Mouse (Mus musculus): ENCODE measurements around the gene Pitpnm1.
"Not testable (repeated sequence)": the region's sequence is repeated elsewhere in the genome, so short reads cannot be mapped to it uniquely, and the experiment has no call there.

The Pitpnm1 gene

GRCm38 (mm10) chr19:4099837-4100717, at the start of gene Pitpnm1:
Gene Pitpnm1, plus strand, starts transcription at chr19:4099998.
- DNase-seq, result peak; percentile 61 to 73

GRCm38 (mm10) chr19:4051016-4051415, 48.8 kb upstream of the Pitpnm1 start:
- no peak for DNase-seq

- DNase-seq, result peak; percentile 86 to 92
These were observed 47.9 kb upstream of the Pitpnm1 start for GRCm38 (mm10) chr19:4051741-4052515.

GRCm38 (mm10) chr19:4052516-4053030, 47.2 kb upstream of the Pitpnm1 start:
- no peak for DNase-seq

GRCm38 (mm10) chr19:4054613-4055012, 45.2 kb upstream of the Pitpnm1 start:
- DNase-seq, result no peak

GRCm38 (mm10) chr19:4055216-4055946, 44.4 kb upstream of the Pitpnm1 start:
- peak; percentile 68 to 75 for DNase-seq

GRCm38 (mm10) chr19:4055947-4056693, 43.7 kb upstream of the Pitpnm1 start:
- no peak for DNase-seq

GRCm38 (mm10) chr19:4056727-4057126, 43.1 kb upstream of the Pitpnm1 start:
- DNase-seq, result no peak

GRCm38 (mm10) chr19:4057389-4057788, 42.4 kb upstream of the Pitpnm1 start:
- DNase-seq, result no peak

GRCm38 (mm10) chr19:4057962-4058361, 41.8 kb upstream of the Pitpnm1 start:
- DNase-seq, result no peak

GRCm38 (mm10) chr19:4058581-4058980, 41.2 kb upstream of the Pitpnm1 start:
- no peak for DNase-seq

- no peak for DNase-seq
These were observed 40.6 kb upstream of the Pitpnm1 start, which contains the start of gene Gstp3 for GRCm38 (mm10) chr19:4059069-4059740. Gene Gstp3, minus strand, starts transcription at chr19:4059569.

- DNase-seq, result not testable (repeated sequence)
These were observed 39.5 kb upstream of the Pitpnm1 start for GRCm38 (mm10) chr19:4060044-4060898.

GRCm38 (mm10) chr19:4060899-4061465, 38.8 kb upstream of the Pitpnm1 start:
- no peak for DNase-seq

GRCm38 (mm10) chr19:4063357-4063756, 36.4 kb upstream of the Pitpnm1 start:
- DNase-seq, result not testable (repeated sequence)

GRCm38 (mm10) chr19:4064501-4064900, 35.3 kb upstream of the Pitpnm1 start:
- not testable (repeated sequence) for DNase-seq

GRCm38 (mm10) chr19:4066280-4066679, 33.5 kb upstream of the Pitpnm1 start:
- no peak for DNase-seq

- no peak for DNase-seq
These were observed 32.9 kb upstream of the Pitpnm1 start for GRCm38 (mm10) chr19:4066877-4067276.

- not testable (repeated sequence) for DNase-seq
These were observed 31.6 kb upstream of the Pitpnm1 start for GRCm38 (mm10) chr19:4068242-4068641.

Data from cerebellum, postnatal 10 days (tissue).